Mouse (Mus musculus) intestine, embryonic 16.5 days (tissue): ENCODE results near the gene Olfr868. TPM values are rescaled to one million over a fixed set of nuclear protein-coding genes. Genes with fewer than 3 reads are reported as not detected.

Source experiments
- ATAC-seq: fragments of 200-750 bp; cut with Nextera tagmentation; 2 replicates; pipeline ENCODE4 v1.8.0; 2017; ENCODE audit warnings: moderate TSS enrichment, moderate library complexity
- H3K27ac ChIP-seq: fragments of 300-500 bp; sonication (generic); 2 replicates; pipeline ENCODE4 v1.5.1; 2014; ENCODE audit warnings: mild to moderate bottlenecking, low read length
- H3K27me3 ChIP-seq: fragments of 300-500 bp; sonication (generic); replicated peaks from 2 replicates; pipeline ENCODE4 v1.6.1; 2014; ENCODE audit warnings: low read length, control low read depth, mixed read lengths; ENCODE audit not compliant: control insufficient read depth, insufficient read depth
- H3K36me3 ChIP-seq: fragments of 300-500 bp; sonication (generic); 2 replicates; pipeline ENCODE4 v1.6.1; 2014; ENCODE audit warnings: low read length, control low read depth; ENCODE audit not compliant: control insufficient read depth, insufficient read depth
- H3K4me1 ChIP-seq: fragments of 300-500 bp; sonication (generic); 2 replicates; pipeline ENCODE4 v1.6.1; 2014; ENCODE audit warnings: low read length, control low read depth, mixed read lengths; ENCODE audit not compliant: control insufficient read depth, insufficient read depth
- H3K4me2 ChIP-seq: fragments of 300-500 bp; sonication (generic); 2 replicates; pipeline ENCODE4 v1.6.1; 2014; ENCODE audit warnings: low read depth, low read length, control low read depth
- H3K4me3 ChIP-seq: fragments of 300-500 bp; sonication (generic); 2 replicates; pipeline ENCODE4 v1.5.1; 2014; ENCODE audit warnings: mild to moderate bottlenecking, low read length
- H3K9ac ChIP-seq: fragments of 300-500 bp; sonication (generic); 2 replicates; pipeline ENCODE4 v1.6.1; 2014; ENCODE audit warnings: low read depth, low read length
- H3K9me3 ChIP-seq: fragments of 300-500 bp; sonication (generic); 2 replicates; pipeline ENCODE4 v1.6.1; 2016; ENCODE audit warnings: low read length, control low read depth; ENCODE audit not compliant: control insufficient read depth
- WGBS: fragments of 180-500 bp; shearing (Covaris S2); extraction: QIAGEN DNeasy Blood & Tissue Kit; methylation state at CpG from one replicate; pipeline ENCODE4 v1.1.7; 2014; 5-methylcytosine and 5-hydroxymethylcytosine counted together
- polyA plus RNA-seq: library from polyadenylated mRNA; unstranded; fragments of >200 nt; fragmentation: Nextera tagmentation; extraction: Ambion mirVana; gene quantifications from 2 replicates; pipeline ENCODE4 v1.2.1, GENCODE M21; 2015

The Olfr868 gene
- polyA plus RNA-seq: not detected in 2 replicates

- no peaks in the 10 kb centered on the region for H3K27me3 ChIP-seq
- no peaks in the 10 kb centered on the region for H3K4me1 ChIP-seq
- no peak within 1 kb of the TSS for H3K4me3 ChIP-seq
- no peak within 1 kb of the TSS for H3K4me2 ChIP-seq
- ATAC-seq: no peak
- H3K27ac ChIP-seq: no peak within 1 kb of the TSS
- H3K9me3 ChIP-seq: no peaks in the 10 kb centered on the region
- H3K36me3 ChIP-seq: no peaks in the 10 kb centered on the region
- 43% methylated on average over 2 of the region's 2 CpGs for WGBS
- H3K9ac ChIP-seq: no peak within 1 kb of the TSS
Measured at GRCm38 (mm10) chr9:20098326-20098725, at the start of gene Olfr868. Gene Olfr868, plus strand, starts transcription at chr9:20098626.

- no peaks in the 10 kb centered on the region for H3K9me3 ChIP-seq
- H3K27me3 ChIP-seq: no peaks in the 10 kb centered on the region
- no peaks in the 10 kb centered on the region for H3K36me3 ChIP-seq
- no peak for ATAC-seq
- H3K27ac ChIP-seq: no peak within 1 kb of the TSS
- no peak within 1 kb of the TSS for H3K9ac ChIP-seq
- H3K4me3 ChIP-seq: no peak within 1 kb of the TSS
- H3K4me1 ChIP-seq: no peaks in the 10 kb centered on the region
- H3K4me2 ChIP-seq: no peak within 1 kb of the TSS
- 77% methylated on average over 1 of the region's 1 CpGs for WGBS
Measured at GRCm38 (mm10) chr9:20057462-20057861, 41.0 kb upstream of the Olfr868 start, which contains the start of gene Olfr867. Gene Olfr867, minus strand, starts transcription at chr9:20057562.

GRCm38 (mm10) chr9:20070236-20070635 is 28.2 kb upstream of the Olfr868 start:
- Histone ChIP-seq H3K9me3 (no peaks in the 10 kb centered on the region), H3K36me3 (no peaks in the 10 kb centered on the region), H3K27ac (no peak overlapping the region), H3K27me3 (no peaks in the 10 kb centered on the region), H3K4me2 (no peak overlapping the region), H3K4me3 (no peak overlapping the region), H3K9ac (no peak overlapping the region), H3K4me1 (no peaks in the 10 kb centered on the region)
- ATAC-seq: no peak
- 76% methylated on average over 3 of the region's 3 CpGs for WGBS

GRCm38 (mm10) chr9:20071291-20071690 is 27.1 kb upstream of the Olfr868 start:
- Histone ChIP-seq H3K36me3 (no peaks in the 10 kb centered on the region), H3K9ac (no peak overlapping the region), H3K4me3 (no peak overlapping the region), H3K27ac (no peak overlapping the region), H3K4me1 (no peaks in the 10 kb centered on the region), H3K4me2 (no peak overlapping the region), H3K9me3 (no peaks in the 10 kb centered on the region), H3K27me3 (no peaks in the 10 kb centered on the region)
- 86% methylated on average over 1 of the region's 1 CpGs for WGBS
- ATAC-seq: no peak

- no peak for ATAC-seq
- Histone ChIP-seq H3K9me3 (no peaks in the 10 kb centered on the region), H3K36me3 (no peaks in the 10 kb centered on the region), H3K4me2 (no peak overlapping the region), H3K4me1 (no peaks in the 10 kb centered on the region), H3K27ac (no peak overlapping the region), H3K4me3 (no peak overlapping the region), H3K9ac (no peak overlapping the region), H3K27me3 (no peaks in the 10 kb centered on the region)
- 60% methylated on average over 7 of the region's 7 CpGs for WGBS
Measured at GRCm38 (mm10) chr9:20073523-20074177, 24.8 kb upstream of the Olfr868 start.

GRCm38 (mm10) chr9:20128709-20129108 is 30.3 kb downstream of the Olfr868 start, which contains the start of gene Olfr869:
Gene Olfr869, plus strand, starts transcription at chr9:20129009.
- no peaks in the 10 kb centered on the region for H3K4me1 ChIP-seq
- no peak within 1 kb of the TSS for H3K27ac ChIP-seq
- H3K9ac ChIP-seq: no peak within 1 kb of the TSS
- no peak for ATAC-seq
- H3K4me2 ChIP-seq: no peak within 1 kb of the TSS
- 78% methylated on average over 2 of the region's 2 CpGs for WGBS
- no peaks in the 10 kb centered on the region for H3K36me3 ChIP-seq
- no peaks in the 10 kb centered on the region for H3K9me3 ChIP-seq
- no peak within 1 kb of the TSS for H3K4me3 ChIP-seq
- no peaks in the 10 kb centered on the region for H3K27me3 ChIP-seq

- ATAC-seq: no peak
- Histone ChIP-seq H3K36me3 (no peaks in the 10 kb centered on the region), H3K4me2 (no peak overlapping the region), H3K4me1 (no peaks in the 10 kb centered on the region), H3K9me3 (no peaks in the 10 kb centered on the region), H3K27ac (no peak overlapping the region), H3K9ac (no peak overlapping the region), H3K27me3 (no peaks in the 10 kb centered on the region), H3K4me3 (no peak overlapping the region)
- 87% methylated on average over 3 of the region's 3 CpGs for WGBS
Measured at GRCm38 (mm10) chr9:20149706-20150105, 51.3 kb downstream of the Olfr868 start.

Other genes starting within 250 kb of the Olfr868 start
- not detected in 2 replicates for gene Olfr860, start 248.9 kb upstream of the Olfr868 start, polyA plus RNA-seq
- not detected in 2 replicates for gene Olfr862, start 210.6 kb upstream of the Olfr868 start, polyA plus RNA-seq
- gene Olfr77, start 181.8 kb upstream of the Olfr868 start, polyA plus RNA-seq: 0.15 and 0.18 TPM in 2 replicates
- gene Olfr866, start 70.6 kb upstream of the Olfr868 start, polyA plus RNA-seq: not detected in 2 replicates
- not detected in 2 replicates for gene Olfr867, start 41.1 kb upstream of the Olfr868 start, polyA plus RNA-seq
- not detected in 2 replicates for gene Olfr869, start 30.4 kb downstream of the Olfr868 start, polyA plus RNA-seq
- gene Olfr870, start 75.4 kb downstream of the Olfr868 start, polyA plus RNA-seq: not detected in 2 replicates
- not detected in 2 replicates for gene Olfr871, start 113.6 kb downstream of the Olfr868 start, polyA plus RNA-seq
- not detected in 2 replicates for gene Olfr872, start 138.5 kb downstream of the Olfr868 start, polyA plus RNA-seq
- not detected in 2 replicates for gene Olfr39, start 183.7 kb downstream of the Olfr868 start, polyA plus RNA-seq
- gene Olfr873, start 199.9 kb downstream of the Olfr868 start, polyA plus RNA-seq: not detected in 2 replicates
- gene Olfr18, start 237.5 kb downstream of the Olfr868 start, polyA plus RNA-seq: not detected in 2 replicates